Mouse (Mus musculus) midbrain, embryonic 15.5 days (tissue): Measurements from ENCODE around the gene Ankrd13d. TPM values are rescaled to one million over a fixed set of nuclear protein-coding genes. Genes with fewer than 3 reads are reported as not detected.

Experiments
- ATAC-seq: fragments of 200-750 bp; cut with Nextera tagmentation; replicated peaks from 2 replicates; pipeline ENCODE4 v1.8.0; 2017; ENCODE audit warnings: moderate TSS enrichment
- H3K27ac ChIP-seq: fragments of 300-500 bp; sonication (generic); 2 replicates; pipeline ENCODE4 v1.5.1; 2015; ENCODE audit warnings: mild to moderate bottlenecking, inconsistent platforms
- H3K27me3 ChIP-seq: fragments of 300-500 bp; sonication (generic); replicated peaks from 2 replicates; pipeline ENCODE4 v1.6.1; 2015; ENCODE audit warnings: inconsistent platforms
- H3K36me3 ChIP-seq: fragments of 300-500 bp; sonication (generic); replicated peaks from 2 replicates; pipeline ENCODE4 v1.6.1; 2015; ENCODE audit warnings: inconsistent platforms
- H3K4me1 ChIP-seq: fragments of 300-500 bp; sonication (generic); 2 replicates; pipeline ENCODE4 v1.6.1; 2015; ENCODE audit warnings: inconsistent platforms
- H3K4me2 ChIP-seq: fragments of 300-500 bp; sonication (generic); 2 replicates; pipeline ENCODE4 v1.6.1; 2015; ENCODE audit warnings: inconsistent platforms, mild to moderate bottlenecking, moderate library complexity
- H3K4me3 ChIP-seq: fragments of 300-500 bp; sonication (generic); 2 replicates; pipeline ENCODE4 v1.5.1; 2015; ENCODE audit warnings: mild to moderate bottlenecking, inconsistent platforms
- H3K9ac ChIP-seq: fragments of 300-500 bp; sonication (generic); 2 replicates; pipeline ENCODE4 v1.6.1; 2015; ENCODE audit warnings: mild to moderate bottlenecking, inconsistent platforms
- H3K9me3 ChIP-seq: fragments of 300-500 bp; sonication (generic); 2 replicates; pipeline ENCODE4 v1.6.1; 2016; ENCODE audit warnings: inconsistent platforms
- WGBS: fragments of 180-500 bp; shearing (Covaris S2); methylation state at CpG from one replicate; pipeline ENCODE4 v1.1.7; 2015; ENCODE audit warnings: mixed read lengths; 5-methylcytosine and 5-hydroxymethylcytosine counted together
- polyA plus RNA-seq: library from polyadenylated mRNA; unstranded; fragments of >200 nt; fragmentation: Nextera tagmentation; extraction: Ambion mirVana; gene quantifications from 2 replicates; pipeline ENCODE4 v1.2.1, GENCODE M21; 2015

Ankrd13d gene
- polyA plus RNA-seq, 1 experiment from 2014 or later, result 57.1 TPM

- Histone ChIP-seq H3K4me3 (no peak overlapping the region), H3K9ac (no peak overlapping the region), H3K27me3 (no peaks in the 10 kb centered on the region), H3K4me2 (no peak overlapping the region), H3K4me1 (peaks cover 51% of the 10 kb centered on the region), H3K36me3 (no peaks in the 10 kb centered on the region; the same call in 1 of the 2 replicates), H3K27ac (no peak overlapping the region), H3K9me3 (no peaks in the 10 kb centered on the region)
- WGBS, result 61% methylated on average over 7 of the region's 7 CpGs
- no peak for ATAC-seq
Observed at GRCm38 (mm10) chr19:4300271-4300704, 17.4 kb upstream of the Ankrd13d start.

GRCm38 (mm10) chr19:4299574-4300270, 16.8 kb upstream of the Ankrd13d start:
- Histone ChIP-seq H3K27ac (no peak overlapping the region), H3K9me3 (no peaks in the 10 kb centered on the region), H3K9ac (no peak overlapping the region), H3K36me3 (no peaks in the 10 kb centered on the region; the same call in 1 of the 2 replicates), H3K4me2 (no peak overlapping the region), H3K27me3 (no peaks in the 10 kb centered on the region), H3K4me3 (no peak overlapping the region), H3K4me1 (peaks cover 46% of the 10 kb centered on the region)
- 85% methylated on average over 6 of the region's 6 CpGs for WGBS
- no peak for ATAC-seq

- H3K27ac ChIP-seq, result no peak overlapping the region
- no peaks in the 10 kb centered on the region; the same call in 1 of the 2 replicates for H3K36me3 ChIP-seq
- WGBS, result 87% methylated on average over 7 of the region's 7 CpGs
- no peak for ATAC-seq
- H3K27me3 ChIP-seq, result no peaks in the 10 kb centered on the region
- H3K4me2 ChIP-seq, result no peak overlapping the region
- no peak overlapping the region for H3K9ac ChIP-seq
- H3K4me3 ChIP-seq, result no peak overlapping the region
- peaks cover 40% of the 10 kb centered on the region for H3K4me1 ChIP-seq
- no peaks in the 10 kb centered on the region for H3K9me3 ChIP-seq
Observed at GRCm38 (mm10) chr19:4299126-4299525, 16.2 kb upstream of the Ankrd13d start.

DNA sequence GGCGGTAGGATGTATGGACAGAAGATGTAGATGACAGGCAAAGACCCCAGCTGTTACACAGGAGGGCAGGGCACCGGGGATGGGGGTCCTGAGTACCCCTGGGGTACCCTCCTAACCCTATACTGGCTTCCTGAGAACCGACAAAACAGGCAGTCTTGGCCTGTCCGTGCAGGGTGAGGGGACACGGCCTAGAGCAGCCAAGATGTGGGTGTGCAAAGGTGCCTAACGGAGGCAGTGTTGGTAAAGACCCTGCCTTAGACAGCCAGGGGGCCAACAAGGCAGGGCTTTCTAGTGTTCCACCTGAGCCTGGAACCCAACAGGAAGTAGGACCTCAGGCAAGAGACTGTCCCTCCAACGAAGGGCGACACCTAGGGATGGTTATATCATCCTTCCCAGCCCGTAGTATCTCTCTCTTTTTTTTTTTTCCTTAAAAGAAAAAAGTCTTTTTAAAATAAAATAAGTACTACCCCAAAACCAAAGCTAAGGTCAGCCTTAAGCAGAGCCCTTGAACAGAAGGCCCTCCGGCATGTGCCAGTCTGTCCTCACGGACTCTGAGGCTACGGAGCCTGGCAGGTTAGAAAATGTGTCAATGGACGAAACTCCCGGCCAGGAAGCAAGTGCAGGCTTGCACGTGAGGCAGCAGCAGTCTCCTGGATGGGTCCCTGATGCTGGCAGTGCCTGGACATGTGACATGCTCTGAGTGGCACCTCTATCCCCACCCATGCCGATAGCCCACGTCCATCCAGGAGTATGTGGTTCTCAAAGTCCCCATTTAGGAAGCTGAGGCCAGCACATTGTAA, 15.6 kb upstream of the Ankrd13d start:
- H3K9me3 ChIP-seq, result no peaks in the 10 kb centered on the region
- no peaks in the 10 kb centered on the region; the same call in 1 of the 2 replicates for H3K36me3 ChIP-seq
- WGBS, result 92% methylated on average over 17 of the region's 17 CpGs
- H3K4me3 ChIP-seq, result no peak overlapping the region
- H3K4me2 ChIP-seq, result no peak overlapping the region
- H3K4me1 ChIP-seq, result peaks cover 34% of the 10 kb centered on the region
- H3K27ac ChIP-seq, result no peak overlapping the region
- no peak overlapping the region for H3K9ac ChIP-seq
- no peak for ATAC-seq
- H3K27me3 ChIP-seq, result no peaks in the 10 kb centered on the region

- H3K4me2 ChIP-seq, result no peak overlapping the region
- H3K4me3 ChIP-seq, result no peak overlapping the region
- no peak overlapping the region for H3K9ac ChIP-seq
- peaks cover 1% of the 10 kb centered on the region; the same call in 1 of the 2 replicates for H3K36me3 ChIP-seq
- H3K4me1 ChIP-seq, result peaks cover 27% of the 10 kb centered on the region
- 94% methylated on average over 5 of the region's 5 CpGs for WGBS
- no peaks in the 10 kb centered on the region for H3K9me3 ChIP-seq
- no peak overlapping the region for H3K27ac ChIP-seq
- no peak for ATAC-seq
- H3K27me3 ChIP-seq, result no peaks in the 10 kb centered on the region
Observed at GRCm38 (mm10) chr19:4297851-4298250, 14.9 kb upstream of the Ankrd13d start.

DNA sequence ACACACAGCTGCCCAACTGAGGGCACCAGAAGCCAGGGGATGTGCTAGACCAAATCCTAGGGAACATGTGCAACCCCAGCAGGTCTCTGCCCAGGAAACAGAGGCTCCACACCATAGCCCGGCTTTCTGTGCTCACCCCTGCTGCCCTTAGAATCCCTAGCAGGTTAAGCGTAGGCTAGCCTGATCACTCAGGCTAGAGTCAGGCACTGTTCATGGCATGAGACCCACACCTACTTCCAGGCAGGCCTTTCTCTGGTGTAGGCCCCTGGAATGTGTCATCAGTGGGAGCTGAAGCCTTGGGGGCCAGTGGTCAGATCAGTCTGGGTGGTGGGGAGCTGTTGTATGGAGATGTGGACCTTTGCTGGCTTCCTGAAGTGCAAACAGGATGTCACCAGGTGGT, 13.7 kb upstream of the Ankrd13d start:
- H3K27ac ChIP-seq, result no peak overlapping the region
- H3K4me2 ChIP-seq, result no peak overlapping the region
- peaks cover 15% of the 10 kb centered on the region for H3K4me1 ChIP-seq
- H3K4me3 ChIP-seq, result no peak overlapping the region
- WGBS, result 93% methylated on average over 2 of the region's 2 CpGs
- no peak for ATAC-seq
- peaks cover 12% of the 10 kb centered on the region; the same call in 1 of the 2 replicates for H3K36me3 ChIP-seq
- no peaks in the 10 kb centered on the region for H3K27me3 ChIP-seq
- H3K9me3 ChIP-seq, result no peaks in the 10 kb centered on the region
- H3K9ac ChIP-seq, result no peak overlapping the region

GRCm38 (mm10) chr19:4295391-4295790, 12.5 kb upstream of the Ankrd13d start:
- H3K9ac ChIP-seq, result no peak overlapping the region
- WGBS, result 89% methylated on average over 4 of the region's 4 CpGs
- H3K9me3 ChIP-seq, result no peaks in the 10 kb centered on the region
- no peak overlapping the region for H3K4me3 ChIP-seq
- no peak overlapping the region for H3K27ac ChIP-seq
- ATAC-seq, result no peak
- peaks cover 22% of the 10 kb centered on the region for H3K36me3 ChIP-seq
- no peak overlapping the region for H3K4me2 ChIP-seq
- peaks cover 2% of the 10 kb centered on the region; the same call in 1 of the 2 replicates for H3K4me1 ChIP-seq
- H3K27me3 ChIP-seq, result no peaks in the 10 kb centered on the region

DNA sequence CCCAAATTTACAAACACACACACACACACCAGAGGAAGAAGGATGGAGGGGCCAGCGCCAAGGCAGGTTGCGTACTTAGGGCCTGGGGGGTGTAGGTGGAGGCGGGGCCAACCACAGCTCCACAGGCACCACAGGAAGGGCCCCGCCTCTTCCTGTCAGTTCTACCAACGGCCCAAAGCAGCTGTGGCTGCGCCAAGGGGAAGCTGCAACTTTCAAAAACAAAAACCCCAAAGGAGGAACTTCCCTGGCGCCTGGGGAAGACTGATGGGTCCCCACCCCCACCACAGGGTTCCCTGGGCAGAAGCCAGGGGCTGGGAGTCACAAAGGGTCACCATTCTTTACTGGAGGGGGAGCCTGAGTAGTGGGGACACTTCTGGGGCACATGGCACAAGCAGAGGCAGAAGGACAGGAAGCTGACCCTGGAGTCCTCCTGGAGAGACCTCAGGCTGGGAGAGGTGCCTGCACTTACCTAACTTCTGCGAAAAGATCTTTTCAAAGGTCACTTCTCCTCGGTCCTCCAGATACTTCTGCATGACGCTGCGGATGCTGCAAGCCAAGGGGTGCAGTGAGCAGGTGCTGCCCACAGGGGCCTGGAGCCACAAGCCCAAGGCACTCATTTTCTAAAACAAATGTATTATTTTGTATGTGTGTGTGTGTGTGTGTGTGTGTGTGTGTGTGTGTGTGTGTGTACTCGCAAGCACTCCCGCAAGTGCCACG, 11.6 kb upstream of the Ankrd13d start:
- no peak overlapping the region for H3K9ac ChIP-seq
- 77% methylated on average over 11 of the region's 14 CpGs for WGBS
- no peak overlapping the region for H3K27ac ChIP-seq
- H3K4me3 ChIP-seq, result no peak overlapping the region
- no peak overlapping the region for H3K4me2 ChIP-seq
- H3K36me3 ChIP-seq, result peaks cover 27% of the 10 kb centered on the region
- H3K4me1 ChIP-seq, result no peaks in the 10 kb centered on the region
- no peaks in the 10 kb centered on the region for H3K9me3 ChIP-seq
- ATAC-seq, result no peak
- no peaks in the 10 kb centered on the region for H3K27me3 ChIP-seq

GRCm38 (mm10) chr19:4291161-4291560, 8.2 kb upstream of the Ankrd13d start:
- Histone ChIP-seq H3K4me2 (no peak overlapping the region), H3K4me3 (no peak overlapping the region), H3K27me3 (no peaks in the 10 kb centered on the region), H3K9me3 (no peaks in the 10 kb centered on the region), H3K9ac (no peak overlapping the region), H3K36me3 (peaks cover 50% of the 10 kb centered on the region), H3K4me1 (no peaks in the 10 kb centered on the region), H3K27ac (no peak overlapping the region)
- WGBS, result 94% methylated on average over 11 of the region's 11 CpGs
- no peak for ATAC-seq

GRCm38 (mm10) chr19:4290749-4291148, 7.8 kb upstream of the Ankrd13d start:
- Histone ChIP-seq H3K9me3 (no peaks in the 10 kb centered on the region), H3K4me1 (no peaks in the 10 kb centered on the region), H3K9ac (no peak overlapping the region), H3K4me3 (no peak overlapping the region), H3K4me2 (no peak overlapping the region), H3K27ac (no peak overlapping the region), H3K36me3 (peaks cover 53% of the 10 kb centered on the region), H3K27me3 (no peaks in the 10 kb centered on the region)
- ATAC-seq, result no peak
- WGBS, result 69% methylated on average over 15 of the region's 15 CpGs

- H3K4me2 ChIP-seq, result peak overlapping the region; percentile 64
- no peak; the same call in 1 of the 2 replicates for ATAC-seq
- peak overlapping the region; percentile 57 for H3K27ac ChIP-seq
- peak overlapping the region; percentile 60 for H3K4me3 ChIP-seq
- peak overlapping the region; percentile 69; the same call in 1 of the 2 replicates for H3K9ac ChIP-seq
- no peaks in the 10 kb centered on the region for H3K27me3 ChIP-seq
- peaks cover 22% of the 10 kb centered on the region for H3K36me3 ChIP-seq
- H3K4me1 ChIP-seq, result peaks cover 22% of the 10 kb centered on the region
- H3K9me3 ChIP-seq, result no peaks in the 10 kb centered on the region
- WGBS, result 45% methylated on average over 7 of the region's 7 CpGs
Observed at GRCm38 (mm10) chr19:4283653-4284052, 716 bp upstream of the Ankrd13d start.

DNA sequence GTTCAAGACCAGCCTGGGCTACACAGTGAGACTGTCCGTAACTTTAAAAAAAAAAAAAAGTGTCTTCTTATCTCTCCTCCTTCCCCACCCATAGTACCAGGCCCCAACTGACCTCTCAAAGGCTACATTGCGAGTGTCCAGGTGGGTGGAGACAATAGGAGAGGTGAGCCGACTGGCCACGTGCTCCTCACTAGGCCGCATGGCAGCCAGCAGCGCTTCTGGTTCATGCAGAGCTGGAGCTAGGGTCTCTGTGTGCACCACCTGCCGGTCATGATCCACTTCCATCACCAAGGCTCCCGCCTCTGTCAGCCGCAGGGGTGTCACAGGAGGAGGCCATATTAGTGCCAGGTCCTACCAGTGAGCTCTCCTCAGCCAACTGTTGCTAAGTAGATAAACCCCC, 2.5 kb downstream of the Ankrd13d start:
- 97% methylated on average over 9 of the region's 9 CpGs for WGBS
- H3K4me1 ChIP-seq, result peaks cover 22% of the 10 kb centered on the region
- no peaks in the 10 kb centered on the region for H3K27me3 ChIP-seq
- no peak overlapping the region for H3K9ac ChIP-seq
- H3K36me3 ChIP-seq, result peaks cover 13% of the 10 kb centered on the region; the same call in 1 of the 2 replicates
- no peaks in the 10 kb centered on the region for H3K9me3 ChIP-seq
- no peak overlapping the region for H3K4me2 ChIP-seq
- no peak overlapping the region for H3K27ac ChIP-seq
- H3K4me3 ChIP-seq, result no peak overlapping the region
- no peak for ATAC-seq
